Mouse (Mus musculus): Measurements from ENCODE around the gene Egr2.

Gene Egr2

DNA sequence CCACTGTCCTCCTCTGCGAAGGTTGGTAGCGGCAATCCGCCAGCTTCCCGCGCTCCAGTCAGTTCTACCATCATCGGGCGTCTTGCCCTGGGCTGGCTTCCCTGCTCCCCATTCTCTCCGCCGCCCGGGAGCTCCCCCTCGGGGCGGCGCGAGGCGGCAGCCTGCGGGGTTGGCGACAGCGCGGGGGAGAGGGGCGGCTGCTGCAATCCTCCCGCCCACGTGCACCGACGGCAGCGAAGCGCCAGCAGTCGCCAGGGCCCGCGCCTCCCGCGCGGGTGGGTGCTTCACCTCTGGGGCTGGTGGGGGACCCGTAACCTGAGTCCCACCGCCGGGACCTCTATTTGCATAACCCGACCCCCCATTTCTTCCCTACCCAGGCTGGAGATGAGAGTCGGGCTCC is at the start of gene Egr2:
Gene Egr2, plus strand, starts transcription at position 220 of the 400 bp plus-strand sequence.
- DNase-seq (ENCODE audit: low spot score in 2 of 2), result peak; percentile 9 to 22

DNA sequence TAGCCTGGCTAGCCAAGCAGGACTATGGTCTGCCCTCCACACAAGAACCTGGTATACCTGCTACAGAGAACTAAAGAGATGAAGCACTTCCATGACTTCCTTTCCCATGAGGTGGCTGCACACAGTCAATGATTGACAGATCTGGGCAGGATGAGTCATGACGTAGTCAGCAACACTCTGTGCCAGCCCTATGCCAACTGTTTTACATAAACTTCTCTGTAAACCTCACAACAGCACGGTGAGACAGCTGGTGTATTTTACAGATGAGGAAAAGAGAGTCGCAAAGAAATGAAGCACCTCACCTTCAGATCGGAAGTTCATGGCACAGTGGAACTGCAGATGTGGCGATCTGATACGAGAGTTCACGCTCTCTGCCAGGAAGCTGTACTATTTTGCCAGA is 47.8 kb upstream of the Egr2 start:
- no peak for DNase-seq (ENCODE audit: low spot score in 2 of 2)

DNA sequence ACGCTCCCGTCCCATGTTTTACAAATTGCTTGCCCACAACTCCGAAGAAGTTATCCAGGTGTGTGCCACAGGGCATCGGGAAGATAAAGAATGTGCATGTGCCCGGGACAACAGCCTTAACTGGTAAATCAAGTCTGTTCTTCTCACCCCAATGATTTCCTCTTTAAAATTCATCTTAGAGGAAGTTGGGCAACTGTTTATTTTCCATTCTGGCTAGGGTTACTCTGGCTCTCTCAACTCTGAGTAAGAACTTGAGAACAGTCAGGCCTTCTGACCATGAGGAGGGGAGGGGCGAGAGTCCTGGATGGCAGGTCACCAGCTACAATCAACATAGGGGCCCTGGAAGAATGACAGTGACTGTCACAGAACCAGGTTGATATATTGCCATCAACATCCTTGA is 45.4 kb upstream of the Egr2 start:
- DNase-seq (ENCODE audit: low spot score in 2 of 2), result no peak

DNA sequence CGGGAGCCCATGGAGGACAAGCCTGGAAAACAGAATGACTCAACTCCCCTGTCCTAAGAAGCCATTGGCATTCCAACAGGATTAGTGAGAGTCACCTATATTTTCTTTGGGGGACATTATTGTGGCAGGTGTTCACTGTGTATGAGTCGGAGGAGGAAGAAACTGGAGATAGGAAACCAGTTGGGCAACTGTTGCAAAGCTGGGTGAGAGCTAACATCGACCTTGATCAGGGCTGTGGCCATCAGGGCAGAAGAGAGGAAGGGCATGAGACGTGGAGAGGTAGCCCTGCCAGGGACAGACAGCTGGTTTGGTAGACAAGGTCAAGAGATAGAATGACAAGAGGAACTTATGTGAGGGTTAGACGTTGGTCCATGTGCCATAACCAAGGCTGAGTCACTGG is 44.6 kb upstream of the Egr2 start:
- DNase-seq (ENCODE audit: low spot score in 2 of 2), result no peak

DNA sequence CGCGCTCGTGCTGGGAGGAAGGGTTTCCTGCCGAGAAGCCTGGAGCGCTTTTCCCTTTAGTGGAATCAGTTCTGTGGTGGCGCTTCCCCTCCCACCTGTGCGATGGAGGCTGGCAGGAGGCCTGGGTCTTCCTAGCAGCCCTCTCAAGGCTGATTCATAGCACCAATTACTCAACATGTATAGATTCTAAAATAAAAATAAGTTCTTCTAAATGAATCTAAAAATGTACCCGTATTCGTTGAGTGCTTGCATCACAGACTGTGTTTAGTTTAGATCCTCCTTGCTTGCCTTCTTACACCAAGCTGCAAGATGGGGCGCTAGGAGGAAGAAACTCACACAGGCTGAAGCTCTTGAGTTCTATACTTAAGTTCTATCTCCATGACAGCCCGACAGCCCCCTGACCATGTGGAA is 43.1 kb upstream of the Egr2 start:
- DNase-seq (ENCODE audit: low spot score in 2 of 2), result no peak

DNA sequence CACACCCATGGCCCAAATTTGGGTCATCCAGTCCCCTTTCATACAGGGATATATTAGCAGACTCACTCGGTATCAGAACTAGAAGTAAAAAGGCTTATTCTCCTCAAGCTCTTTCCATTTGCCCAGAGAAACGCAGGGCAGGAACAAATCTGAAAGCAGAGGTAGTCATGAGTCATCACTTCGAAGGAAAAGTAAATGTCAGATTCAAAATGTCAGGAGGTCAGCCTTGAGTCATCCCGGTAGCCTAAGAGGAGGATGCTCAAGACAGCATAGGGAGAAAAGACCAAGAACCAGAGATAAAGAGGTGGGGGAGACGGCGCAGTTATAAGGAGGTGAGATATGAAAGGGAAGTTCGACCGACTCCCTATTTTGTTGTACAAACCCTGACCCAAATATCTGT is 41.7 kb upstream of the Egr2 start:
- no peak for DNase-seq (ENCODE audit: low spot score in 2 of 2)

DNA sequence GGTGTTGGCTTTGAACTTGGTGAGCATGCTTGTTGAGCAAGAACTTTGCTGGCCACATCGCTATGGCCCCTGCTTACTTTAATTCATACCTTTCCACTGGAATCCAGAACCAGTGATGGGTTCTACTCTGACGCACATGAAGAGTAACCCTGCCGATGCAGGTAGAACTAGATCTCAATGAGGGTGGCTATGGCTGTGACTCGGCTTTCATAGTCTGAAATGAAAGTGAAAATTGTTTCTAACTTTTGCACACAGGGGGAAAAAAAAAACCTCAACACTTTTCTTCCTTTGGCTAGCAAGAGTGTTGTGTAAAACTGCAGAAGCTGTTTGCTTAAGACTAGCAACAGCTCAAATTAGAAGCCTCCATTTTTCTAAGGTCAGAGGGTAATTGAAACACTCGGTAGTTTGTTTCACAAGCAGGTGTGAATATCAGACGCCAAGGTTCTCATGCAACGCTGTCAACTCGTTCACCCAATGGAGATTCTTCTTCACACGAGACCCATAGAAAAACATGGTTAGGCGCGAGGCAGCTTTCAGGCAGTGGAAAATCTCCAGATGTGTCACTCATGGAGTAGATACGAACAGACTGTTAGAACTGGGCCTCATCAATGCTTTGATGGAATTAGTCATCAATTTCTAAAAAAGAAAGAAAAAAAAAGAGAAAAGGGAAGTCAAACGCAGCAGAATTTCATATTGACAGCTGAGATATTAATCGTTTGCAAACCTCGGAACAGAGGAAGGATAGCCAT is 38.0 kb upstream of the Egr2 start:
- DNase-seq (ENCODE audit: low spot score in 2 of 2), result peak in 1 of 2 experiments; percentile 10

DNA sequence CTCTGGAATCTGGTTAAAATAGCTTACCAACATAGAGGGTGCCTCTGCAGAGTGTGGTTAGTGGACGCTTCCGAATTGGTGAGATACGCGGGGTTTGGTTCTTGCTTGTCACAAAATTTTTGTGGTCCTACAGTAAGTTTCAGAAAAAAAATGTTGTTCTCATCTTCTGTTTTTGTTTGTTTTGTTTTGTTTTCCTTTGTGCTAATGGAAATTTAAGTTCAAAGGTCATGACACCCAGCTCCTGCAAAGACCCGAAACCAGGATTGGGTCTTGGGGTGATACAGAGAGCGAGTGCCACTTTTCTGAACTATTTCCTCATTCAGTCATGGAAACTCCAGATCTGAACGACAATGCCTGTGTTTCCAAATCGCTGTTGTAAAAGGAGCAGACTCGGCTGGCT is 37.3 kb upstream of the Egr2 start:
- no peak for DNase-seq (ENCODE audit: low spot score in 2 of 2)

DNA sequence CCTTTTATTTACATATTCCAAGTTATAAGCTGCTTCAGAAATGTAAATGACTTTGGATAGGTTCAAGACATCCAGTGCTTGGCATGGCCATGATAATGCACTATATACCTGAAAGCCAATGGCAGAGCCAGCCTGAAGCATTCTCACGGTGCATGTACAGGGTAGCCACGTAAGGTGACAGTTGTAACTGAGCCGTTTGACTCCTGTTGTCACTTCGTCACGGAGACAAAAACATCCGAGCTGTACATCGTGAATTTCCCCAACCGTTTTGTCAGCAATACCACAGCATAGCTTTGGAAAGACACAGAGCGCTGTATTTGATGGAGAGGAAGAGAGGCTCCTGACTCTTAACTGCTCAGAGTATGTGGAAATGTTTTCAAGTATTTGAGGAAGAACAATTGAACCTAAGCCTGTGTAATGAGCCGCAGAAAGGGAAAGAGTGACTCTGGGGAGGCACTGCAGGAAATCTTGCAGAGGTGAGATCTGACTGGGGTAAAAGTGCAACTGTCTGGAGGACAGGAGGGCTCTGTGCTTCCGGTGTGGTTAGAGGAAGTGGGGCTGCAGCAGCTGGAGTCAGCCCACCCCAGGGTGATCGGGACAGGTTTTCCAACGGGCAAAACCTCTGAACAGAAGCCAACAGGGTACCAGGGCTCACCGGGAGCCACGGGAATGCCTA is 31.8 kb upstream of the Egr2 start:
- DNase-seq (ENCODE audit: low spot score in 2 of 2), result peak; percentile 33 to 44

DNA sequence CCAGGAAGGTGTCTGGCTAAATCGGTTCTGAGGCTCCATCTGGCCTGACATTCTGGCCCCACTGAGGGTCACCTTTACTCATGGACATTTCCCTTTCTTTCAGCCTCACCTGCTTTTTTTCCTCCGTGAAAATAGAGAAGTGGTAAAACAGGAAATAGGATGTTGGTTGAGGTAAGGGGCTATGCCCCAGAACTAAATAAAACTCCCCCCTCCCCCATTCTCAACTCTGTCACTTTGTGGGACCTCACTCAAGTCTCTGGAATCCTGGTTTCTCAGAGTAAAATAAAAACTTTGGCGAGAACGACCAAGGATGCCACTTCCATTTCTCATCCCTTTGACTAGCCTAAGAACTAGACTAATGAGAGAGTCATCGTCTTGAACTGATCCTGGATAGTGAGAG is 31.2 kb upstream of the Egr2 start:
- DNase-seq (ENCODE audit: low spot score in 2 of 2), result no peak

DNA sequence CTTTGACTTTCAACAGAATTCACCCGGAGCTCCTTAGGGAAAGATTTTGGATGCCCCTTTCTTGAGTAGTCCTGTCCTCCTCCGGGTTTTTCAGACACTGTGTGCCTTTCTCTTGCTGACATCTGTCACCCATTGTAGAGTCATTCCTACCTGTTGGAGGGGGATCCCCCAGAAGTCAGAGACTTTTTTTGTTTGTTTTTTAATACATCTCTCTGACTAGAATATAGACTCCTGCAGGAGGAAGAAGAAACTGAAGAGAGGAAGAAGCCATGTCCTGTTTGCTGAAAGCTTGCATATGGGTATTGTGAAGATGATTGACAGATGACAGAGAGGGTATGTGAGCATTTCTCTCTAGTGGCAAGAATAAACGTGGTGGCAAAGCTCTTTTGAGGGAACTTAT is 30.0 kb upstream of the Egr2 start:
- no peak for DNase-seq (ENCODE audit: low spot score in 2 of 2)

DNA sequence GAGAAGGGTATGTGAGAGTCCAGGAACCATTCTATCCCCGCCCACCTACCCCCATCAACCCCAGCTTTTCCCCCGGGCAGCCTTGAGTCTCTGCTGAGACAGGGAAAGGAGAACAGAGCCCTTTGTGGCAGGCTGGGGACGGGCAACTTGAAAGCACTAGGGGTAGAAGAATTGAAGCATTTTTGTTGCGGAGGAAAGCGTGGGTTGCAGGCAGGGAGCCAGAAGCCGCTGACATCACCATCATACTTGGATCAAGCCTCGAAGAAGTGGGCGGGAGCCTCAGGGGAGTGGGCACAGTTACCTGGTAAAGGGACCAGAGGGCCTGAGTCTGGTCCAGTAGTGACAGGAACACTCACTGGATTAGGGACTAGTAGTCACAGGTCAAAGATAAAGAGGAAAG is 23.1 kb upstream of the Egr2 start:
- DNase-seq (ENCODE audit: low spot score in 2 of 2), result no peak

DNA sequence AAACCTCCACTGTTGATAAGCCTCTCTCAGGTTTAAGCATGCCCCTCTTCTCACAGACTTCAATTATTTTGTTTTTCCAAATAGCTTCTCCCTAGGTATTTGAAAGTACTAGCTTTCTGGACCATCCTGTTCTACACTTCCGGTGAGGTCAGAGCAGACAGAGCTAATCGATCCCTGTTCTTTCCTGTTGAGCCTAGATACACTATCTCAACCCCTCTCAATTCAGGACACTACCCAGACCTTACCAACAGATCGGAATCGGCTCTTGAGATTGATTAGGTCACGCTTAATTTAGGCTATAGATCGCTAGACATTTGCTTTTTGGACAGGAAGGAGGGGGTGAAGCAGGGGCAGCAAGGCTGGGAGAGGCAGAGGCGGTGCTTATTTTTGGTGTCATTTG is 22.4 kb upstream of the Egr2 start:
- no peak for DNase-seq (ENCODE audit: low spot score in 2 of 2)

DNA sequence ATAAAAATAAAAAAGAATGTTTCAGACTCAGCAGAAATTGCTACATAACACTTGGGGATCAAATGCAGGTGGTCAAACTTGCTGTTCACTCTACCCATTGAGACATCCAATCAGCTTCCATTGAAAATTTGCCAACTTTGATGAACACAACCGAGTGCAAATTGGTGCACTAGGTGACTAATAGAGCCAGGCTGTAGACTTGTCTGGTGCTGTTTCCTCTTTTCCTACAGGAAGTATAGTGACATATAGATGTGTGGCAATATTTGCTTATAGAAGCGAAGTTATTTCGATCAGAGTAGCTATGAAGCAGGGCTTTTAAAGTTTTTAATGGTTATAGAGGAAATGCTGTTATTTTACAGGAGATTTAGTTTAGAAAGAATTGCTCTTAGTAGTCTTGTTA is 16.5 kb upstream of the Egr2 start:
- DNase-seq (ENCODE audit: low spot score in 2 of 2), result no peak

DNA sequence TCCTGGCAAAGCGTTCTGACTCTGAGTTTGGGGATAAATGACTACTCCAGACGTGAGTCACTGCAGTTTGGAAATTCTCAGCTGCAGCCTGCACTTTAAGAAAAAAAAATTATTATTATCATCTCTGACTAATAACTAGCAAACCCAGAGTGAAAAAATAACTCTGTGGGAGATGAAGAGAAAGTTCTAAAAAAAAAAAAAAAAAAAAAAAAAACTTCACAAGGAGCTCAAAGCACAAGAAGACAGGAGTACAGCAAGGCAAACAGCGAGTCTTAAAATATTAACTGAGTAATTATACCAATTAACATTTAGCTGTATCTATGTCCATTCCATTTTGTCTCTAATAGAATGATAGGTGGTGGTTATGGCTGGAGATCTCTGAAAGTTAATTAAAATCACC is 11.1 kb upstream of the Egr2 start:
- DNase-seq (ENCODE audit: low spot score in 2 of 2), result no peak

DNA sequence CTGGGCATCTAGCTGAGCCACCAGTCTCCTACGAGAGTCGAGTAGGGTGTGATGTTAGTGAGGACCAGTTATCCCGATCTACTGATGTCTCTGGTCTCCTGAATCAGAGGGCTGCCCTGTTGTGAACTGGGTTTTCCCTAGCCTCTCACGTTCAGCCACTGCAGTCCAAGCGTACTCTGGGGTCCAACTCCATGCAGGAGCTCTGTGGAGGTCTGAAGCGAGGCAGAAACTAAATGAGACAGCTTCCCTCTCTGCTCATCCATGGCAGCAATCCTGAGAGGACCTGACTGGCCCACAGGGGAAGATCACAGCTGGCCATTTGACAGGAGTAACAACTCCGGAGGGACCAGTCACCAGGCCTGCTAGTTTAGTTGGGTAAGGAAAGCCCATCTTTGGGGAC is 10.6 kb upstream of the Egr2 start:
- DNase-seq (ENCODE audit: low spot score in 2 of 2), result no peak

DNA sequence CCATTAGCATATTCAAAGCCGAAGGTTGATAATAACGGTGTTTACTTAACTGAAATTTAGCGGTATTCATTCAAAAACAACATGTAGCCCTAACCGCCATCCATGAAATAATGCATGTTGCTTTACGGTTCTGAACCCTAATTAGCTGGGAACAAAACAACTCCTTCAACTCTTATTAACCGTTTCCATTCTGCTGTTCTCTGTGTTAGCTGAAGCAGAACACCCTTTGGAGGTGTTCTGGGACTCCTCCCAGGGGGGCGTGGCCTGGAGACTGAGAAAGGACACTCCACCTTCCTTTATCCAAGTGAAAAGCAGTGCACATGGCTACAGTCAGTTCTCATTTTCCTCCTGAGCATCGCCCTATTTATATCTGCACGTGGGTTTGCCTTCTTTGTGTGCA is 8.8 kb upstream of the Egr2 start:
- DNase-seq (ENCODE audit: low spot score in 2 of 2), result no peak

DNA sequence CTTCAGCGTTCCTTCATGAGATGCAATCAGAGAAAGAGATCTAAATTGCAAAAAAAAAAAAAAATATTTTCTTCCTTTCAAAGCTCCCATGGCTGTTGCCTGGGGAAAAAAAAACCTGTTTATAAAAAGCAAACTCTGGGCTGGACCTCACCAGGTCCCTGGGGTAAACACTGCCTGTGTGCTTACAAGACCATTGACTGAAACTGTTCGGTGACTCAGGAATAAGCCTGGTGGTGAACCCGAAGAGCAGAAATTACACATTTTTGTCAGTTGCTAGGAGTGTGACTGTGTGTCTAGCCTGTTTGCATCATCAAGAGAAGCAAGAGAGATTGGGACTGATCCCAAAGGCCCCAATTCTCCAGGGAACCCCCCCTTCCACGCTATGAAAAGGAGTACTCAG is 5.5 kb upstream of the Egr2 start:
- no peak for DNase-seq (ENCODE audit: low spot score in 2 of 2)

DNA sequence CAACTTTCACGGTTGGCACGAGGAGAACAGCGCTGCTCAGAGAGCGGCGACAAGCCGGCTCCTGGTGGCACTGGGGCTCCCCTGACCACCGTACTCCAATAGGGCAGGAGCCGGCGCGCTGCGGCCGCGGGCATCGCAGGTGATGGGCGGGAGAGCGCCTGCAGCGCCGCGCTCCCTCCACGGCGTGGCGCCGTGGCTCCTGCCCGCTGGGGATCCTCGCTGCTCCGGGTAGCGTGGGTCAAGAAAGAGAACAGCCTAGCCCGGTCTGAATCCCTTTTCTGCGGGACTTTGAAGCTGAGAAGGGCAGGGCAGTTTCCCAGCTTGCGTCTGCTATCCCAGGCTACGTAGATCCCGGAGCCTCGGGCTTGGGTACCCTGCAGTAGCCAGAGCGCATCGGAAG is 697 bp downstream of the Egr2 start:
- peak; percentile 70 to 75 for DNase-seq (ENCODE audit: low spot score in 2 of 2)

DNA sequence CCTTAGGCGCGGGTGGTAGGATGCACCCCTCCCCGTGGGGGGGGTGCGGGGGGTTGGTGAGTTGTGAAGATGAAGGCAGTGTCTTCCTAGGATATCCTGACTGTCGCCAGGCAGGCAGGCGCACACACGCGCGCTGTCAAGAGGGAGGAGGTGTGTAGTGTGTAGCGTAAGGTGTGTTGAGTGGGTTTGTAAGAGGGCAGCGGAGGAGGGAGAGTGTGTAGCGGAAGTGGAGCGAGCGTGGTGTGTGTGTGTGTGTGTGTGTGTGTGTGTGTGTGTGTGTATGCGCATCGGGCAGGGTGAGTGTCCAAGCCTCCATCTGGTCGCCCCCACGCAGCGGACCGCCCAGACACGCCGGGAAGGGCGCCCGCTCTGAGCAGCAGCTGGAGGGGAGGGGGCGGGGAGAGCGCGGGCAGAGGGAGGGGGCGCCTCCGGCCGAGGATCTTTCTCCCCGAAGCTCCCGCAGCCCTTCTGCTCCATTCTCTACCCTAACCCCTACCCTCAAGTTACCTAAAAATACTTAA is 1.4 kb downstream of the Egr2 start:
- peak; percentile 64 to 73 for DNase-seq (ENCODE audit: low spot score in 2 of 2)

DNA sequence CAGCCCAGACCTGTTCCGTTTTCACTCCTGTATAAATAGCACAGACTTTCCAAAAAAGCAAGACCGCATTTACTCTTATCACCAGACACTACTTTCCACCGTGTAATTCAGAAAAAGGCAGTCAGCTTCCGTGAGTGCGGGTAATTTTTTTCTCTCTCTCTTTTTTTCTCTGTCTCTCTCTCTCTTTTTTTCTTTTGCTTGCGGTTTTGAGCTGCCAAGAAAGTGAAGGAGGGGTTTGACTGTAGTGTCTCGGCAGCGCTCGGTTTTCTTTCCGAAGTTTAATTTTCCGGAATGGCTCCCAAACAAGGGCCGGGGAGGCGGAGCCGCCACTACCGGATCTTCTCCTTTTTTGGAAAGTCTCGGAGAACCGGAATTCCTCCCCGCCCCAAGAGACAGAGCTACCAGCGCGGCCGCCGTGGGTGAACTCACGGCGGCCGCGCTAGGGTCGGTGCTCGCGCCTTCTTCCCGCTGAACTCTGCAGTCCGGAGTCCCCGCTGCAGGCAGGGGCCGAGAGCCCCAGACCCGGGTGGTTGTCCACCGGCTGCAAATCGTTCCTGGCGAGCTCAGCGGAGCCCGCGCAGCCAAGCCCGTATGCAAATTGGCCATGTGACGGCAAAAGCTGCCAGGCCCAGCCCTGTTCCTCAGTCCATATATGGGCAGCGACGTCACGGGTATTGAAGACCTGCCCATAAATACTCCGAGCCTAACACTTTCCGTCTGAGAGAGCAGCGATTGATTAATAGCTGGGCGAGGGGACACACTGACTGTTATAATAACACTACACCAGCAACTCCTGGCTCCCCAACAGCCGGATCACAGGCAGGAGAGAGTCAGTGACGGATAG is 2.1 kb downstream of the Egr2 start:
- DNase-seq (ENCODE audit: low spot score in 2 of 2), result peak; percentile 94

DNA sequence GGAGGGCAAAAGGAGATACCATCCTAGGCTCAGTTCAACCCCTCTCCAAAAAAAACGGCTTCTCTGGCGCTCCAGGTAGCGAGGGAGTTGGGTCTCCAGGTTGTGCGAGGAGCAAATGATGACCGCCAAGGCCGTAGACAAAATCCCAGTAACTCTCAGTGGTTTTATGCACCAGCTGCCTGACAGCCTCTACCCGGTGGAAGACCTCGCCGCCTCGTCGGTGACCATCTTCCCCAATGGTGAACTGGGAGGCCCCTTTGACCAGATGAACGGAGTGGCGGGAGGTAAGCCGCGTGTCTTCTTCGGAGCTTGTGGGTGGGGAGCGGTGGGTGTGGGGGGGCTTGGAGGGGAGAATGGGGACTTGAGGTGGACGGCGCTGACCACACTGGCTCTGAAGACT is 2.8 kb downstream of the Egr2 start:
- peak in 1 of 2 experiments; percentile 5 for DNase-seq (ENCODE audit: low spot score in 2 of 2)
